Mouse (Mus musculus): ENCODE measurements around the gene Wif1. TPM values are rescaled to one million over a fixed set of nuclear protein-coding genes. Genes with fewer than 3 reads are reported as not detected.

Wif1 gene
- total RNA-seq (2021), result 10 to 100 TPM; 17.0 to 17.5 TPM
- long read RNA-seq, experiment 1, transcript Wif1-201 (10 exons, 2,294 nt), result major isoform, 19 of 20 reads
- long read RNA-seq, experiment 1, partial matches to known transcripts, result 0 of 20 reads
- long read RNA-seq, experiment 1, other reads (novel, unspliced or antisense), result 1 of 20 reads
- long read RNA-seq, experiment 2, transcript Wif1-201 (10 exons, 2,294 nt), result major isoform, 14 of 18 reads
- long read RNA-seq, experiment 2, partial matches to known transcripts, result 2 of 18 reads
- long read RNA-seq, experiment 2, other reads (novel, unspliced or antisense), result 1 of 18 reads

GRCm38 (mm10) chr10:121033826-121034568 lies at the start of gene Wif1:
Gene Wif1, plus strand, starts transcription at chr10:121033960.
- peak; percentile 86 for DNase-seq

GRCm38 (mm10) chr10:121002135-121002534 lies 31.6 kb upstream of the Wif1 start:
- no peak for DNase-seq

- DNase-seq, result no peak
Measured at GRCm38 (mm10) chr10:121011496-121011895, 22.3 kb upstream of the Wif1 start.

GRCm38 (mm10) chr10:121016291-121016690 lies 17.5 kb upstream of the Wif1 start:
- no peak for DNase-seq

- DNase-seq, result no peak
Measured at GRCm38 (mm10) chr10:121016711-121017503, 16.9 kb upstream of the Wif1 start.

- no peak for DNase-seq
Measured at GRCm38 (mm10) chr10:121022951-121023350, 10.8 kb upstream of the Wif1 start.

- DNase-seq, result peak; percentile 14
Measured at GRCm38 (mm10) chr10:121031802-121032201, 2.0 kb upstream of the Wif1 start.

- peak; percentile 68 for DNase-seq
Measured at GRCm38 (mm10) chr10:121033128-121033791, 500 bp upstream of the Wif1 start.

- DNase-seq, result no peak
Measured at GRCm38 (mm10) chr10:121034569-121034947, 798 bp downstream of the Wif1 start.

GRCm38 (mm10) chr10:121038556-121039284 lies 5.0 kb downstream of the Wif1 start:
- DNase-seq, result no peak

- no peak for DNase-seq
Measured at GRCm38 (mm10) chr10:121040911-121041310, 7.2 kb downstream of the Wif1 start.

GRCm38 (mm10) chr10:121047440-121047839 lies 13.7 kb downstream of the Wif1 start:
- no peak for DNase-seq

GRCm38 (mm10) chr10:121052076-121052475 lies 18.3 kb downstream of the Wif1 start:
- no peak for DNase-seq

- DNase-seq, result peak; percentile 57
Measured at GRCm38 (mm10) chr10:121055452-121056188, 21.9 kb downstream of the Wif1 start.

- no peak for DNase-seq
Measured at GRCm38 (mm10) chr10:121056823-121057222, 23.1 kb downstream of the Wif1 start.

GRCm38 (mm10) chr10:121059043-121060003 lies 25.6 kb downstream of the Wif1 start:
- DNase-seq, result no peak

- no peak for DNase-seq
Measured at GRCm38 (mm10) chr10:121061336-121061835, 27.6 kb downstream of the Wif1 start.

- DNase-seq, result no peak
Measured at GRCm38 (mm10) chr10:121062704-121063103, 28.9 kb downstream of the Wif1 start.

GRCm38 (mm10) chr10:121067416-121067951 lies 33.7 kb downstream of the Wif1 start:
- DNase-seq, result peak; percentile 46

Data from gastrocnemius, postnatal 10 days (tissue).